Mouse (Mus musculus) fibroblast of lung, adult 2 months (primary cell): ENCODE measurements around the gene E130114P18Rik.

ENCODE experiments used
- DNase-seq: peaks from one replicate; pipeline ENCODE4 v3.0.0-alpha.2; 2011; ENCODE audit warnings: low read depth

Gene E130114P18Rik

GRCm38 (mm10) chr4:97751483-97752251 is 26.2 kb downstream of the E130114P18Rik start:
- no peak for DNase-seq

- DNase-seq: peak; percentile 79
Measured at GRCm38 (mm10) chr4:97751030-97751482, 26.8 kb downstream of the E130114P18Rik start.

GRCm38 (mm10) chr4:97750401-97750800 is 27.5 kb downstream of the E130114P18Rik start:
- DNase-seq: no peak

GRCm38 (mm10) chr4:97746106-97746900 is 31.6 kb downstream of the E130114P18Rik start:
- DNase-seq: no peak

GRCm38 (mm10) chr4:97745296-97746105 is 32.4 kb downstream of the E130114P18Rik start:
- DNase-seq: no peak

- DNase-seq: no peak
Measured at GRCm38 (mm10) chr4:97743932-97744331, 33.9 kb downstream of the E130114P18Rik start.

- no peak for DNase-seq
Measured at GRCm38 (mm10) chr4:97733392-97733791, 44.5 kb downstream of the E130114P18Rik start.

GRCm38 (mm10) chr4:97730416-97730815 is 47.5 kb downstream of the E130114P18Rik start:
- DNase-seq: no peak

GRCm38 (mm10) chr4:97729999-97730398 is 47.9 kb downstream of the E130114P18Rik start:
- DNase-seq: no peak

- DNase-seq: no peak
Measured at GRCm38 (mm10) chr4:97728520-97728919, 49.4 kb downstream of the E130114P18Rik start.

- no peak for DNase-seq
Measured at GRCm38 (mm10) chr4:97723374-97723773, 54.5 kb downstream of the E130114P18Rik start.

- DNase-seq: no peak
Measured at GRCm38 (mm10) chr4:97722666-97723065, 55.2 kb downstream of the E130114P18Rik start.

- no peak for DNase-seq
Measured at GRCm38 (mm10) chr4:97714616-97715015, 63.3 kb downstream of the E130114P18Rik start.

- no peak for DNase-seq
Measured at GRCm38 (mm10) chr4:97714101-97714615, 63.7 kb downstream of the E130114P18Rik start.

GRCm38 (mm10) chr4:97712547-97712946 is 65.3 kb downstream of the E130114P18Rik start:
- no peak for DNase-seq

- no peak for DNase-seq
Measured at GRCm38 (mm10) chr4:97710048-97710765, 67.7 kb downstream of the E130114P18Rik start.

- DNase-seq: no peak
Measured at GRCm38 (mm10) chr4:97707373-97708152, 70.3 kb downstream of the E130114P18Rik start.

- DNase-seq: no peak
Measured at GRCm38 (mm10) chr4:97696684-97697615, 80.9 kb downstream of the E130114P18Rik start.

- peak; percentile 40 for DNase-seq
Measured at GRCm38 (mm10) chr4:97695414-97696040, 82.4 kb downstream of the E130114P18Rik start.
